Mouse (Mus musculus): ENCODE results near the gene Tnrc6c.

DNA sequence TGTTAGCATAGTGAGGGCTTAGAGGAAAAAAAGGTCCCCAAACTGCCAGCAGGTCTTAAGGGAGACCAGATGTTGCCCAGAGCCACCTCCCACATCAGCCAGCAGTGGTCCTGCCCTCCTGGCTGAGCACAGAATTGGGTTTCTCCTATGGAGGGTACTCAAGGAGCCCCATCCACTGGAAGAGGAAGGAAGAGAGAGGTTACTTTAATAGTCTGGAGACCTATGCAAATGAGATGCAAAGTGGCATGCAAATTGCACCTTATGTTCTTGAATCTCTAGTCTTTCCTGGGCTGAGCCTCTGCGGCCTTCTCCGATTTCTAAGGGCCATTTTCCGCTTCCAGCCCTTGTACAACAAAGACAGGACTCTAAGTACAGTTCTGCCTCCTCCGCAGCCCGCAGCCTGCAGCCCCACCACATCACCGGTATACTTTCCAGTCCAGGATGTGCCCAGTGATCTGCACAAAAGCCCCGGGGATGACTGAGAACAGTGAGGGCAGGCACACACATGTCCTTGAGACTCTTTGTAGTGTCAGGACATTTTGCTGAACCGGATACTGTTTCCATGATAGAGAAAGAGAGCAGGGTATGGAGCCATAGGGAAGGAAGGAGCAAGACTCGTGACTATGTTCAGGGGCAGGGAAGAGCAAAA lies 45.8 kb upstream of the Tnrc6c start:
- TF ChIP-seq CTCF (IDR thresholded peaks at IDR 0.05) (no peak), EP300 (IDR thresholded peaks at IDR 0.05; ENCODE audit: insufficient read depth, low read depth, low read length) (no peak)

All from heart, adult 2 months (tissue).